ENCODE assay signal across 1 mouse cellular context in genomic region chr11:4297753-4298152, GRCm38 (mm10).
TF ChIP-seq lines count a peak whose summit lies in the region.

No protein-coding gene starts in this region.

TF ChIP-seq in MEL, 35 proteins besides CTCF, POLR2A, EP300 and RAD21 (continued from another document):
- TF ChIP-seq ETS1 (IDR thresholded peaks at IDR 0.05; ENCODE audit: low read depth, low read length) (peak; percentile 98), TAL1 (IDR thresholded peaks at IDR 0.05; ENCODE audit: low read length) (no peak), NRF1 (IDR thresholded peaks at IDR 0.05; ENCODE audit: insufficient read depth, low read depth, low read length, poor library complexity, severe bottlenecking) (no peak), ELF1 (IDR thresholded peaks at IDR 0.05; ENCODE audit: low read depth, low read length) (no peak), MEF2A (IDR thresholded peaks at IDR 0.05; ENCODE audit: extremely low read depth, insufficient replicate concordance, low read depth, low read length, poor library complexity, severe bottlenecking) (no peak), USF1 (IDR thresholded peaks at IDR 0.05; ENCODE audit: low read depth, low read length) (no peak), MAX (IDR thresholded peaks at IDR 0.05; ENCODE audit: low read length) (no peak), ZKSCAN1 (IDR thresholded peaks at IDR 0.05; ENCODE audit: low read depth, low read length) (no peak)
